Mouse (Mus musculus) MN1 (cell line): ENCODE results near the gene Dnaaf1.

Source experiments
- DNase-seq: peaks from one replicate; pipeline ENCODE4 v3.0.0-alpha.2; 2016; ENCODE audit warnings: low spot score

Gene Dnaaf1

DNA sequence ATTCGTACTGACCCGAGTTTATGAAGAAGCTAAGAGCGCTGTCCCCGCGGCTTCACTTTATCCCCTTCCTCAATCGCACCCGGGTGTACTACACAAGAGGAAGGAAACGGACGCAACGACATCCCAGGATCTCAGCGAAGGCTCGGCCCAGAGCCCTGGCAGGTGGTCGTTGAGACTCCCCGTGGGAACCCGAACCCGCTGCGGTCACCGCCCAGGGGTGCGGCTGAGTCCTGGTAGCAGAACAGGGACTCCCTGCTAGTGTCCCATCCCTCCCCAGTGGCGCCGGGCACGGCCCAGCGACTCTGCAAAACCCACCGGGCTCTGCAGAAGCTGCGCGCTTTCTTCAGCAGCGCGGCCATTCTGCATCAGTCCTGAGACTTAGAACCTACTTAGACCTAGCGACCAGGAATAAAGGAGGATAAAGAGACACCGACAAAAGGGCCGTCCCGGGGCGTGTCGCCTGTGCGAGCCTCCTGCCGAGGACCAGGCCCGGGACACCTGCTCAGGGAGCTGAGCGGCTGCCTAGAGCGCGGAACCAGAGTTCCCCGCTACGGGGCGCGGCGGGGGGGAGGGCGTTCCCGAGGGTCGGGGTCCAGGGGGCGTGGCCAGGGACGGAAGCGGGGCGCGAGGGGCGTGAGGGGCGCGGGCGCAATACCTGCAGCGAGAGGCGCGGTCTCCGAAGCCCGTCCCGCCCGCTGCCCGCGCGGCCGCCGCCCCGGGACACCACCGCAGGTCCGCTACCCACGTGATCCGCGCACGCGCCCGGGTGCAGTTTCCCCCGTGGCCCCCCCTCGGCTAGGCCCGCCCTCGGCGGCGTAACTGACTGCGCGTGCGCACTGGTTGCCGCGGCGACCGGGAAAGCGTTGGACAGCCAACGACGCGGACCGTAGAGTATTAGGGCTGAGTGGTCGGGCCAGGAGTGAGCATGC lies at the start of gene Dnaaf1, which contains the start of gene Hsdl1:
Gene Dnaaf1, plus strand, starts transcription at position 799 of the 929 bp plus-strand sequence.
Gene Hsdl1, minus strand, starts transcription at position 747 of the 929 bp plus-strand sequence.
- DNase-seq: peak; percentile 97

- DNase-seq: no peak
These were observed 46.3 kb upstream of the Dnaaf1 start for GRCm38 (mm10) chr8:119528762-119529161.

- no peak for DNase-seq
These were observed 44.1 kb upstream of the Dnaaf1 start for GRCm38 (mm10) chr8:119530937-119531336.

- DNase-seq: no peak
These were observed 43.6 kb upstream of the Dnaaf1 start for GRCm38 (mm10) chr8:119531397-119531796.

- no peak for DNase-seq
These were observed 43.1 kb upstream of the Dnaaf1 start for GRCm38 (mm10) chr8:119531973-119532372.

- DNase-seq: no peak
These were observed 30.4 kb upstream of the Dnaaf1 start for GRCm38 (mm10) chr8:119544606-119545005.

- DNase-seq: no peak
These were observed 29.9 kb upstream of the Dnaaf1 start for GRCm38 (mm10) chr8:119545180-119545579.

DNA sequence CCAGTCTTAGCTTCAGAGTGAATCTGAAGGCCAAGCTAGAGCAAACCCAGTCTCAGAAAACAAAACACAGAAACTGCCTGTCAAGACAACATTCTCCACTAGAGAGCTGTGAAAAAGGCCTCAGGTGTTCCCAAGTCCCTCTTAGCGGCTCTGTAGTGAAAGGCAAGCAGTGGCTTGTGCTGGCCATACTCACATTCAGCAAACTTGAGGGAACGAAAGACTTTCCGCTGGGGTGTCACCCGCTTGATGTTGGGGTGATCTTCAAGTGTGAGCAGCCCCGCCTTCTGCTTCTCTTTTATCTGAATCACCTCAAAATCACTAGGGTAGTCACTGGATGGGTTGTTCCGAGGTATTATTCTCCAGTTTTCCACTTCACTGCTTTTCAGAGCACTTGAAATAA lies 29.2 kb upstream of the Dnaaf1 start:
- DNase-seq: no peak

DNA sequence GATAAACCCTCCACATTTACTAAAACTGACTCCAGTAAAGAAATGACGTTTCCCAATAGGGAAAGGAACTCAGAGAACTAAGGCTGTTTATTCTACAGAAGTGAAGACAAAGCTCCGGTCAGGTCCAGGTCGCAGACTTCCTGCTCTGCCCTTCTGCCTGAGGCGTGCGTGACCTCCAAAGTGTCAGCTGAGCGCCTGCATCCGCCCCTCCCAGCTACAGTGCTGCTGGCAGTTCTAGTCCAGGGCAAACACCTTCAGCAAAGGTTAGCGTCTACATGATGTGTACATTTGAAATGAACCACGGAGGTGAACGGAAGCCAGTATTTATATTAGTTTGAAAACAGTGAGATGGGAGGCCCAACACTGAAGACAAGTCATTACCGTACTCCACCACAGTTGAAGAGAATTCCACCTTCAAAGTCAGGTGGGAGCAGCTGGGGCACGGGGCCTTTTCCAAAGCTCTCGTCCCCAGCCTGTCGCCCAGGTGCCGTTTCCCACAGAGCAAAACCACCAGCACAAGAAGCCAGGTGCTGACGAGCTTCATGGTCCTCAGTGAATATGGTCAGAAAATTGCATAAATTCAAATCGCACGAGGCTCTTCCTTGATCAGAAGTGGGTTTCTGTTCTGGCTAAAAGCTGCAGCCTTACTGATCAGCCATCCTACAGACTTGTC lies 27.9 kb upstream of the Dnaaf1 start:
- DNase-seq: no peak

- DNase-seq: no peak
These were observed 26.4 kb upstream of the Dnaaf1 start for GRCm38 (mm10) chr8:119548560-119549113.

- no peak for DNase-seq
These were observed 22.1 kb upstream of the Dnaaf1 start for GRCm38 (mm10) chr8:119552967-119553366.

- peak; percentile 74 for DNase-seq
These were observed 19.2 kb upstream of the Dnaaf1 start for GRCm38 (mm10) chr8:119555861-119556260.

- DNase-seq: peak; percentile 40
These were observed 17.9 kb upstream of the Dnaaf1 start for GRCm38 (mm10) chr8:119557132-119557531.

GRCm38 (mm10) chr8:119557821-119558602 lies 17.0 kb upstream of the Dnaaf1 start:
- DNase-seq: peak; percentile 94

GRCm38 (mm10) chr8:119558603-119559401 lies 16.2 kb upstream of the Dnaaf1 start, which contains the start of gene Mbtps1:
Gene Mbtps1 (minus strand): TSS chr8:119558735.
- peak; percentile 100 for DNase-seq

- DNase-seq: no peak
These were observed 15.7 kb upstream of the Dnaaf1 start for GRCm38 (mm10) chr8:119559402-119559720.

- DNase-seq: no peak
These were observed 11.2 kb upstream of the Dnaaf1 start for GRCm38 (mm10) chr8:119563849-119564251.

DNA sequence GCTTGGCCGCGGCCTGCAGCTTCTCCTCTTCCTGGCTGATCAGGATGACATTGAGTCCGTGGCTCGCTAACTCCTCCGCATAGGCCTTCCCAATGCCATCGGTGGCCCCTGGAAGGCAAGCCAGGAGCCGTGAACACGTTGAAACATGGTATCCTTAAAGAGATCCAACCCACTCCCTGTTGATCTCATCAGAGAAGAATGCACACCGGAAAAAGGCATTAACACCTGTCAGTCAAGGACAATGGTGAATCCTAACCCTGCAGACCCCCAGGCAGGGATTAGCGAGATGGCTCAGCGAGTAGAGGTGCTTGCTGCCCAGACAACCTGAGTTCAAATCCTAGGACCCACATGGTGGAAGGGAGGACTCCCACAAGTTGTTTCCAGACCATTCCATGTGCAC lies 8.7 kb upstream of the Dnaaf1 start:
- no peak for DNase-seq

DNA sequence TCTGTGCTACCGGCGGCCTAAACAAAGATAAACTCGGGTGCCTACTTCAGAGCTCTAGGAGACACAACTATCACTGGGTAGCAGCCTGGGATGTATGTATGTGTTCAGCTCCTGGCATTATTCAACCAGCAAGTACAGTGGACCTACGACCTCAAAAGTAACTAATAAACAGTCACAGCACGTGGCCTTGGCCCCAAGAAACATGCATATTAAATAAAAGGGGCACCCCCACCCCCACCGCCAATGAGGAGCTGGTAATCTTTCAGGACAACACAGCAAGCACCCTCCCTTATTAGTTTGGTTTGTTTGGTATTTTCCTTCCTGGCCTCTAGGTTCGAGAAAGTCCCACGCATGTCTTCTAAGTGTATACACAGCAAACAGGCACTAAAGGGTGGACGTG lies 6.8 kb upstream of the Dnaaf1 start:
- no peak for DNase-seq

- no peak for DNase-seq
These were observed 6.1 kb upstream of the Dnaaf1 start for GRCm38 (mm10) chr8:119568951-119569350.

DNA sequence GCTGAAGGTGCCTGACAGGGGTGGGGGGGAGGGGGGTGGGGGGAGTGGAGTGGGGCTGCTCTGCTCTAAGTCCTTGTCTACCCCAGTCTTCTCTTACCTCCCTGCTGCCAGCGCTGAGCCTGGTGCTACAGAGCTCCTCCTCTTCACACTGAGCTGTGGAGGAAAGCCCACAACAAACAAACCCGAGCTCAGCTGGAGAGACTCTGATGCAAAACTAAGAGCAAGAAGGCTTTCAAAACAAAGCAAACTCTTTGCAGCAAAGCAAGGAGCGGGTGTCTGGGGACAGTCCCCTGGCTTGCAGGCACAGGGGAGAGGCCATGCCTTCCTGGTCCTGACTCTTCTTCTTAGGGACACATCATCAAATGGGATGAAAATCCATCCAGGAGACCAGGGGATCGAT lies 5.2 kb upstream of the Dnaaf1 start:
- DNase-seq: no peak
